Mouse (Mus musculus) G1E-ER4 (cell line): ENCODE measurements around the gene Gm6465. TPM values are rescaled to one million over a fixed set of nuclear protein-coding genes. Genes with fewer than 3 reads are reported as not detected.
"Not testable (repeated sequence)": the region's sequence is repeated elsewhere in the genome, so short reads cannot be mapped to it uniquely, and the experiment has no call there.

Source experiments
- GATA1 ChIP-seq: IDR thresholded peaks from one replicate; pipeline ENCODE4 v1.8.0; 2012; ENCODE audit warnings: low read length, inconsistent platforms
- polyA plus RNA-seq: library from polyadenylated mRNA; stranded (reverse); fragments of >175 nt; gene quantifications from 2 replicates; pipeline ENCODE4 v1.2.3, GENCODE M21; 2012

The Gm6465 gene
- not detected in 2 replicates for polyA plus RNA-seq

DNA sequence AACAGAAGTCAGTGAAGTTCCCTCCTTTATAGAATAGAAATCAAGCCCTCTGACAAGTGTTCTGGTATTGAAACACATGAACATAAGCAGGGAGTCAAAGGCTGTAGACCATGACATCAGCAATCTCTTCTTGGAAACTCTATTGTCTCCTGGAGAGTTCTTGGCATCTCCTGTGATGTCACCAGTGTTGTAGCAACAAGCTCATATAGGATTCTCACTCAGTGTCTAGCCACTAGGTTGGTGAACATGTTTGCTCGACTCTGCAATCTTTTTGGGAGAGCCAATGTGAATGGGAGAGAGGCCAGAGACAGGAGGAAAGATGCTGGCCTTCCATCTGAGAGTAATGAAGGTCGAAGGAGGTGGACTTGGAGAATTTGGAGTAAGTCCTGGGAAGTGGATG lies at the start of gene Gm6465:
Gene Gm6465, plus strand, starts transcription at position 301 of the 400 bp plus-strand sequence.
- TF ChIP-seq GATA1: not testable (repeated sequence)

Other genes starting within 250 kb of the Gm6465 start
- gene Gm8922, start 163.6 kb upstream of the Gm6465 start, polyA plus RNA-seq: not detected in 2 replicates
- gene Gm8926, start 75.0 kb upstream of the Gm6465 start, polyA plus RNA-seq: not detected in 2 replicates
- not detected in 2 replicates for gene 4933402N22Rik, start 72.5 kb downstream of the Gm6465 start, polyA plus RNA-seq